Mouse (Mus musculus) liver, embryonic 13.5 days (tissue): ENCODE measurements around the gene Hcls1. TPM values are rescaled to one million over a fixed set of nuclear protein-coding genes. Genes with fewer than 3 reads are reported as not detected.

Experiments
- ATAC-seq: fragments of 200-750 bp; cut with Nextera tagmentation; 2 replicates; pipeline ENCODE4 v1.8.0; 2017; ENCODE audit warnings: low read depth, mild to moderate bottlenecking, moderate number of reproducible peaks, moderate library complexity
- DNase-seq: peaks from one replicate; pipeline ENCODE4 v3.0.0; 2022
- H3K27ac ChIP-seq: fragments of 300-500 bp; sonication (generic); 2 replicates; pipeline ENCODE4 v1.5.1; 2015; ENCODE audit warnings: moderate library complexity, mild to moderate bottlenecking, inconsistent platforms
- H3K27me3 ChIP-seq: fragments of 300-500 bp; sonication (generic); 2 replicates; pipeline ENCODE4 v1.6.1; 2015; ENCODE audit warnings: mild to moderate bottlenecking, inconsistent platforms
- H3K36me3 ChIP-seq: fragments of 300-500 bp; sonication (generic); 2 replicates; pipeline ENCODE4 v1.6.1; 2015; ENCODE audit warnings: mild to moderate bottlenecking, inconsistent platforms
- H3K4me1 ChIP-seq: fragments of 300-500 bp; sonication (generic); replicated peaks from 2 replicates; pipeline ENCODE4 v1.6.1; 2015; ENCODE audit warnings: inconsistent platforms
- H3K4me2 ChIP-seq: fragments of 300-500 bp; sonication (generic); 2 replicates; pipeline ENCODE4 v1.6.1; 2015; ENCODE audit warnings: inconsistent platforms, mild to moderate bottlenecking, moderate library complexity
- H3K4me3 ChIP-seq: fragments of 300-500 bp; sonication (generic); replicated peaks from 2 replicates; pipeline ENCODE4 v1.5.1; 2015; ENCODE audit warnings: mild to moderate bottlenecking, inconsistent platforms
- H3K9ac ChIP-seq: fragments of 300-500 bp; sonication (generic); 2 replicates; pipeline ENCODE4 v1.6.1; 2015; ENCODE audit warnings: mild to moderate bottlenecking, inconsistent platforms
- H3K9me3 ChIP-seq: fragments of 300-500 bp; sonication (generic); replicated peaks from 2 replicates; pipeline ENCODE4 v1.6.1; 2016; ENCODE audit warnings: inconsistent platforms
- WGBS: fragments of 180-500 bp; shearing (Covaris S2); methylation state at CpG from one replicate; pipeline ENCODE4 v1.1.7; 2015; ENCODE audit not compliant: insufficient replicate concordance; 5-methylcytosine and 5-hydroxymethylcytosine counted together
- polyA plus RNA-seq: library from polyadenylated mRNA; unstranded; fragments of >200 nt; fragmentation: Nextera tagmentation; extraction: Ambion mirVana; gene quantifications from 2 replicates; pipeline ENCODE4 v1.2.1, GENCODE M21; 2015

Hcls1 gene
- polyA plus RNA-seq, result 12.3 and 12.6 TPM in 2 replicates

DNA sequence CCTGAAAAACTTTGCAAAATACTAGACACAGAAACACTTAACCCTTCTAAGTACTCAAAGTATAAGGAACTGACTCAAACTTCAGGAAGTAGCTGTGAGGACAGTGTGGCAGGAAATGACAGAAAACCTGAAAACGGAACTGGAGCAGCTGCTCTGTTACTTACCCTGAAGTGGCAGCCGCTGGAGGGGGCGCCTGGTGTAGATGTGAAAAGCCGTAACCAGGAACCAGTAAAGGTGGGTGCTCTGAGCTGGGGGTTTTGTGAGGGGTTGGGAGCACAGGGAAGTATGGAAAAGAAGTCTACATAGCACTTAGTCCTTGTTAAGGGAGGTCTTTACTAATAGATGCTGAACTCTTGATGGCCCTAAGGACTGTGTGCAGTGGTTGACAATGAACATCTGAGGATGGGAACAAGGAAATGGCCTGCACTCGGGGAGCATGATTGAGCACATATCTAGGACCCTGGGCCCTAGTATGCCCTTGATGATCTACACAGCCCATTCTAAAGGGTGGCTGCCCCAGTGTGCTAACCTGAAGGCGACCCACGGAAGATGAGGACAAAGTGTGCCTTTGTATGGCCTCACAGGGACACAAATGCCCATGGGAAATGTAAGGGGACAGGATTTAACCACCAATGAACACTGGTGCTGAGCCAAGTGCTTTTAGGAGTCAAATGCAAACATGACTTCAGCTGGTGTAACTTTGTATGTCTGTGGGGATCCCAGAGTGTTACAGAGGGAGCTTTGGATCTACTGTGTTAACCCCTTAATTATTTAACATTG is at the start of gene Hcls1:
Gene Hcls1 (plus strand): TSS at position 143 of the 780 bp plus-strand sequence.
- peak within 1 kb of the TSS; percentile 58 for H3K27ac ChIP-seq

DNA sequence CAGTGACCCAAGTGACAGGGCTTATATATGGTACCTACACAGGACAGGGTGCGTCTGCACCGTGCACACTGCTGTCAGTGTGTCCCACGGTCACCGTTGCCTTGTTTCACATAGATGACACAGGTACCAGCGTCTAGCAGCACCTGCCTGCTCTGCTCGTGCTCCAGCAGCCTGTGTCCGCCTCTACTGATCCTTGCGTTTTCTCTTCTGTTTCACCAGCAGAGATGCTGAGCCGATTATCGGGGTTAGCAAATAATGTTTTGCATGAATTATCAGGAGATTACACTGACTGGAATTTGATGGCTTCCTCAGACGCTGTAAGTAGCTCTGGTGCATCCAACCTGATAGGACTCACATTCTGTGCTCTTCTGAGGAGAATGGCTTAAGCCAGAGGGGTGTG is 48.9 kb upstream of the Hcls1 start:
- H3K9me3 ChIP-seq, result no peaks in the 10 kb centered on the region
- no peaks in the 10 kb centered on the region for H3K27me3 ChIP-seq
- no peak overlapping the region for H3K27ac ChIP-seq
- H3K36me3 ChIP-seq, result peaks cover 20% of the 10 kb centered on the region
- H3K9ac ChIP-seq, result no peak overlapping the region
- 90% methylated on average over 11 of the region's 11 CpGs for WGBS
- H3K4me3 ChIP-seq, result no peak overlapping the region
- DNase-seq (no peak), ATAC-seq (no peak)
- peaks cover 30% of the 10 kb centered on the region for H3K4me1 ChIP-seq
- H3K4me2 ChIP-seq, result no peak overlapping the region

More for the DNA sequence above, at the start of gene Hcls1:
- no peaks in the 10 kb centered on the region for H3K27me3 ChIP-seq
- H3K4me1 ChIP-seq, result peaks cover 12% of the 10 kb centered on the region
- H3K9me3 ChIP-seq, result no peaks in the 10 kb centered on the region
- peak within 1 kb of the TSS; percentile 44 for H3K4me2 ChIP-seq
- DNase-seq (peak; percentile 18), ATAC-seq (peak; percentile 62)
- H3K36me3 ChIP-seq, result peaks cover 26% of the 10 kb centered on the region
- peak within 1 kb of the TSS; percentile 4; the same call in 1 of the 2 replicates for H3K9ac ChIP-seq
- 22% methylated on average over 7 of the region's 7 CpGs for WGBS
- peak within 1 kb of the TSS; percentile 28 for H3K4me3 ChIP-seq

DNA sequence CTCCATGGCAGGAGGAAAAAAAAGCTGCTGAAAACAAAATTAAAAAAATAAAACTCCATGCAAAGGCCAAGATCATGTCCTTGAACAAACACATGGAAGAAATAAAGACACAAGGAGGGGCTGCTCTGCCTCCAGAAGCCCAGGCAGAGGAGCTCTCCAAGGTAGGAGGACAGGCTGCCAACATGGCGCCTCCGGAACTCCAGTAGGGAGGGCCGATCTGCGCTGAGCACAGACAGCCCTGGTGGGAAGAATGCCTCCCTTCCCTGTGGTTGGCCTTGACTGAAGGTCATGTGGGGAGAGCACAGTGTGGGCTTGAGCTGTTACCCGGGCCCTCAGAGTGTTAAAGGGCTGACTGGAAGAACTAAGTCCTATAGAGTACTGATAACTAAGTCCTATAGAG is 47.2 kb upstream of the Hcls1 start:
- H3K4me2 ChIP-seq, result no peak overlapping the region
- no peaks in the 10 kb centered on the region for H3K27me3 ChIP-seq
- H3K4me3 ChIP-seq, result no peak overlapping the region
- peak overlapping the region; percentile 51; the same call in 1 of the 2 replicates for H3K27ac ChIP-seq
- WGBS, result 83% methylated on average over 5 of the region's 5 CpGs
- peaks cover 29% of the 10 kb centered on the region for H3K36me3 ChIP-seq
- ATAC-seq, result no peak
- DNase-seq, result no peak
- H3K9ac ChIP-seq, result no peak overlapping the region
- no peaks in the 10 kb centered on the region for H3K9me3 ChIP-seq
- H3K4me1 ChIP-seq, result peaks cover 44% of the 10 kb centered on the region

DNA sequence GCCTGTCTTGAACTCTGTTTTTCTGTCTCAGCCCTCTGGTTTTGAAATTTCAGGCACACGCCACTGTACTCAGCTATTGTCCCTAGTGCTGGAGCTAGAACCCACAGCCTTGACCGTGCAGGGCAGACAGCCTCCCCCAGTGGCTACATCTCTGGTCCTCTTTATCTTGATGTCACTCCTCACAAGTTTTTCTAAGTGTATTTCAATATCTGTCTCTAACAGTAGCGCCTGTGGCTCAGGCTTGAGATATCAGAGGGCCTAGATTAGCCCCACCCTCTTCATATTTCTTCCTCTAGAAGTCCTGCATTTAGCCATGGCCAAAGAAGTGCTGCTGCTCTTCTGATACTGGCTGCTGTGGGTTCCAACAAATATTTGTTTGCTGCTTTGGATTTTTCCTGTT is 44.2 kb upstream of the Hcls1 start:
- H3K9me3 ChIP-seq, result no peaks in the 10 kb centered on the region
- H3K9ac ChIP-seq, result peak overlapping the region; percentile 68
- peaks cover 51% of the 10 kb centered on the region for H3K36me3 ChIP-seq
- 18% methylated on average over 3 of the region's 3 CpGs for WGBS
- no peaks in the 10 kb centered on the region for H3K27me3 ChIP-seq
- H3K4me1 ChIP-seq, result peaks cover 66% of the 10 kb centered on the region
- ATAC-seq, result peak; percentile 94
- peak; percentile 79 for DNase-seq
- H3K4me2 ChIP-seq, result peak overlapping the region; percentile 61
- H3K4me3 ChIP-seq, result peak overlapping the region; percentile 6; the same call in 1 of the 2 replicates
- H3K27ac ChIP-seq, result peak overlapping the region; percentile 93

DNA sequence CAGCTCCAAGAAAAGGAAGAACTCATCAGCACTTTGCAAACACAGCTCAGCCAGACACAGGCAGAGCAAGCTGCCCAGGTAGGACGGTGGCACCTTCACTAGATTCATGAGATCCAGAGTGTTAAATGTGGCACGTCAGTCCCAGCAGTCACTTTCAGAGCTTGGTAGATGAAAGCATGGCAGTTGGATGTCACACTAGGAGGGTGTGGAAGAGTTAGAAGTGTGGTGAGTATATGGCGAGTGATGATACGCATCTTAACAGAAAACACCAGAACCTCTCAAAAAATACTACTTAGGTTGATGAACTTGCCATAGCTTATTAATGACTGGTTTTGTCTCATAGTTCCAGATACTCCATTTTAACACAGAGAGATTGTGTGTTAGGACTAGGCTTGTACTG is 43.4 kb upstream of the Hcls1 start:
- no peaks in the 10 kb centered on the region for H3K9me3 ChIP-seq
- DNase-seq, result peak; percentile 29
- peak overlapping the region; percentile 54; the same call in 1 of the 2 replicates for H3K9ac ChIP-seq
- H3K27me3 ChIP-seq, result no peaks in the 10 kb centered on the region
- peaks cover 53% of the 10 kb centered on the region for H3K36me3 ChIP-seq
- H3K4me1 ChIP-seq, result peaks cover 67% of the 10 kb centered on the region
- peak overlapping the region; percentile 93 for H3K27ac ChIP-seq
- WGBS, result 51% methylated on average over 4 of the region's 4 CpGs
- H3K4me3 ChIP-seq, result no peak overlapping the region
- peak overlapping the region; percentile 61 for H3K4me2 ChIP-seq
- ATAC-seq, result peak; percentile 32

DNA sequence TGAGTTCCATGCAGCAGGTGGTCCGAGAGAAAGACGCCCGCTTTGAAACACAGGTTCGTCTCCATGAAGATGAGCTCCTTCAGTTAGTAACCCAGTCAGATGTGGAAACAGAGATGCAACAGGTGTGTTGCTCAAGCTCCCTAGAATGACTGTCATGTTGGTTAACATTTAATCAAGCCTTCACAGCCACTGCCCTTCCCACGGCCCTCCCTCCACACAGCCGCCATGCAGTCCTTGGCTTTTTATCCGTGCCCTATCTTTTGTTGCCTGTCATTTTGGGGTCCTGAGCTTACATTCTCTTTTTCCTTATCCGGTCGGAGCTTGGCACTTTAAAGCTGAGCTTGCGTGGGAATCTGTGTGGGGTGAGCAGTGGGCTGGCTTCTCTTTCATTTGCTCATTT is 41.5 kb upstream of the Hcls1 start:
- Histone ChIP-seq H3K9me3 (no peaks in the 10 kb centered on the region), H3K4me3 (no peak overlapping the region), H3K27ac (peak overlapping the region; percentile 93), H3K4me1 (peaks cover 68% of the 10 kb centered on the region), H3K4me2 (peak overlapping the region; percentile 48), H3K36me3 (peaks cover 59% of the 10 kb centered on the region), H3K9ac (peak overlapping the region; percentile 54), H3K27me3 (no peaks in the 10 kb centered on the region)
- 56% methylated on average over 10 of the region's 10 CpGs for WGBS
- DNase-seq (peak; percentile 42), ATAC-seq (peak; percentile 59)

DNA sequence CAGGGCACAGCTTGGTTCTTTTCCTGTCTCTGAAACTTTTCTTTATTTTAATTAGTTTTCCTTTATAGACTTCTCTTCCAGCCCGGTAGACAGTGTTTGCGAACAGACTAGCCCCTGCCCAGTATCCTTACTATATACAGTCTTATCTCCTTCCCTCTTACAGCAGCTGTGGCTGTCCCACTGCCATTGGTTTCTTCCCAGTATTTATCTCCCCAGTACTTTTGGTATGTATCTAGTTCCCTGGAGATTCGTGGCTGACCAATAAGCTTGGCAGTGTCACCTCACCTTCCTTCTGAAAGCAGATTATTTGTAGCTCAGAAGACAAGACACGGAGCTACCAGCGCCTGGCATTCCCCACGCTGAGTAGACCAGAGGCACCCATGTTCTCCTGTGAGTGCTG is 38.1 kb upstream of the Hcls1 start:
- WGBS, result 69% methylated on average over 6 of the region's 6 CpGs
- Histone ChIP-seq H3K4me3 (no peak overlapping the region), H3K4me2 (no peak overlapping the region), H3K27me3 (no peaks in the 10 kb centered on the region), H3K36me3 (peaks cover 72% of the 10 kb centered on the region), H3K9me3 (no peaks in the 10 kb centered on the region), H3K4me1 (peaks cover 40% of the 10 kb centered on the region), H3K27ac (peak overlapping the region; percentile 35), H3K9ac (peak overlapping the region; percentile 15; the same call in 1 of the 2 replicates)
- DNase-seq, result no peak
- peak; percentile 65 for ATAC-seq

DNA sequence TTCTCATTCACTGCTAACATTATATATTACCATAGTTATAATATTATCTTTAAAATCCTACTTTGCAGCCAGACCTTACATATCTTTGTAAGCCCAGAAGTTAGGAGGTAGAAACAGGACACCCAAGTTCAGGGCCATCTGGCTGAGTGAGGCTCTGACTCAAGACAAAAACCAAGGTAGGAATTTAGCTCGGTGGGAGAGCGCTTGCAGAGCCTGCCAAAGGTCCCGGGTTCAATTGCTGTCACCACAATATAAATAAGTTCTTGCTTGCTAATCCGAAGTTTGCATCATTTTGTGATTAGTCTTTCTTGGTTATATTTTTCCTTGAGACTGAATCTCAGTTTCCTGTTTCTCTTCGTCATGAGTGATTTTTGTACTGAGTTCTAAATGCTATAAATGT is 31.6 kb upstream of the Hcls1 start:
- 85% methylated on average over 5 of the region's 5 CpGs for WGBS

DNA sequence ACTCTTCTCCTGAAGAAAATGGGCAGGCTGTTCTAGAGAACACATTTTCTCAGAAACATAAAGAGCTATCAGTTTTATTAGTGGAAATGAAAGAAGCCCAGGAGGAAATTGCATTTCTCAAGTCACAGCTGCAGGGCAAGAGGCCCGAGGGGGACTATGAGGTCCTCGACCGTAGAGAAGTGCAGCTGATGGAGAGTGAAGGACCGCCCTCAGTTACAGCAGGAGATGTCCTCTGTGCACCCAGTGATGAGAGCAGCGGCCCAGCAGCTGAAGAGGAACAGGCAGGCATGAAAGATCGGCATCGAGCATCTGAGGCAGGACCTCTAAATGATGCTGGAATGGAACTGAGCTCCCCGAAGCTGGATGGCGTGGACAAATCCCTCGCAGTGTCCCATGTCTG is 22.9 kb upstream of the Hcls1 start:
- no peak overlapping the region for H3K9ac ChIP-seq
- H3K4me1 ChIP-seq, result no peaks in the 10 kb centered on the region
- no peaks in the 10 kb centered on the region for H3K9me3 ChIP-seq
- H3K36me3 ChIP-seq, result peaks cover 66% of the 10 kb centered on the region
- H3K4me3 ChIP-seq, result no peak overlapping the region
- DNase-seq (no peak), ATAC-seq (no peak)
- no peaks in the 10 kb centered on the region for H3K27me3 ChIP-seq
- WGBS, result 86% methylated on average over 10 of the region's 10 CpGs
- H3K4me2 ChIP-seq, result no peak overlapping the region
- H3K27ac ChIP-seq, result no peak overlapping the region

More for the DNA sequence above, 31.6 kb upstream of the Hcls1 start:
- H3K4me3 ChIP-seq, result no peak overlapping the region
- DNase-seq (no peak), ATAC-seq (no peak)
- no peaks in the 10 kb centered on the region for H3K27me3 ChIP-seq
- no peak overlapping the region for H3K4me2 ChIP-seq
- H3K9ac ChIP-seq, result no peak overlapping the region
- H3K36me3 ChIP-seq, result peaks cover 55% of the 10 kb centered on the region
- no peaks in the 10 kb centered on the region for H3K4me1 ChIP-seq
- no peaks in the 10 kb centered on the region for H3K9me3 ChIP-seq
- H3K27ac ChIP-seq, result no peak overlapping the region

DNA sequence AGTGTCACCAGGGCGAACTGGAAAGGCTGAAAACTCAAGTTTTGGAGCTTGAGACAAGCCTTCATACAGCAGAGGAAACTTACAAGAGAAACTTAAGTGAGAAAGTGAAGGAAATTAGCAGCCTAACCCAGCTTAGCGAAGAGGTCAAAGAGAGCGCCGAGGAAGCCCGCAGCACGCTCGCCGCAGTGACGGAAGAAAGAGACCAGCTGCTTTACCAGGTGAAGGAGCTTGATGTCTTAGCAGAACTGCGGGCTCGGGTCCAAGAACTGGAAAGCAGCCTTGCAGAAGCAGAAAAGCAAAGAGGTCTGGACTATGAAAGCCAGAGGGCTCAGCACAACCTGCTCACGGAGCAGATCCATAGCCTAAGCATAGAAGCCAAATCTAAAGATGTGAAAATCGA is 22.5 kb upstream of the Hcls1 start:
- H3K4me3 ChIP-seq, result no peak overlapping the region
- H3K4me1 ChIP-seq, result no peaks in the 10 kb centered on the region
- no peak overlapping the region for H3K9ac ChIP-seq
- DNase-seq (no peak), ATAC-seq (no peak)
- no peak overlapping the region for H3K4me2 ChIP-seq
- H3K27me3 ChIP-seq, result no peaks in the 10 kb centered on the region
- whole genome bisulfite sequencing, result 85% methylated on average over 13 of the region's 13 CpGs
- H3K9me3 ChIP-seq, result no peaks in the 10 kb centered on the region
- H3K36me3 ChIP-seq, result peaks cover 66% of the 10 kb centered on the region
- H3K27ac ChIP-seq, result no peak overlapping the region

DNA sequence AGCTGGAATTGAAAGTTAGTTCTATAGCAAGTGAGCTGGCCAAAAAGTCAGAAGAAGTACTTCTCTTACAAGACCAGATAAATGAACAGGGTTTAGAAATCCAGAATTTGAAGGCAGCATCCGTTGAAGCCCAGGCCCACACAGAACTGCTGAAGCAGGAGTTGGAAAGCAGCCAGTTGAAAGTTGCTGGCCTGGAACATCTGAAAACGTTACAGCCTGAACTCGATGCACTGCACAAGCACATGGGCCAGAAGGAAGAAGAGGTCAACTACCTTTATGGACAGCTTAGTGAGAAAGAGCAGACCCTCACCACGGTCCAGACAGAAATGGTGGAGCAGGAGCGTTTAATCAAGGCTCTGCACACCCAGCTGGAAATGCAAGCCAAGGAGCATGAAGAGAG is 20.6 kb upstream of the Hcls1 start:
- no peak overlapping the region for H3K27ac ChIP-seq
- peaks cover 69% of the 10 kb centered on the region for H3K36me3 ChIP-seq

DNA sequence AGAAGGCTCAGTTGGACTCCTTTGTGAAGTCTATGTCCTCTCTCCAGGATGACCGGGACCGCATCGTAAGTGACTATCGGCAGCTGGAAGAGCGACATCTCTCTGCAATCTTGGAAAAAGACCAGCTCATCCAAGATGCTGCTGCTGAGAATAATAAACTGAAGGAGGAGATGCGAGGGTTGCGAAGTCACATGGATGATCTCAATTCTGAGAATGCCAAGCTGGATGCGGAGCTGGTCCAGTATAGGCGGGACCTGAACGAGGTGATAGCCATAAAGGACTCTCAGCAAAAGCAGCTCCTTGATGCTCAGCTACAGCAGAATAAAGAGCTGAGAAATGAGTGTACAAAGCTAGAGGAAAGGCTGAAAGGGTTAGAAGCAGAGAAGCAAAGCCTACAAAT is 16.3 kb upstream of the Hcls1 start:
- 90% methylated on average over 10 of the region's 10 CpGs for WGBS
- H3K4me3 ChIP-seq, result no peak overlapping the region
- H3K4me2 ChIP-seq, result no peak overlapping the region
- H3K9me3 ChIP-seq, result no peaks in the 10 kb centered on the region
- ATAC-seq (no peak), DNase-seq (no peak)
- no peaks in the 10 kb centered on the region for H3K4me1 ChIP-seq
- H3K36me3 ChIP-seq, result peaks cover 58% of the 10 kb centered on the region
- H3K9ac ChIP-seq, result no peak overlapping the region
- H3K27ac ChIP-seq, result no peak overlapping the region
- no peaks in the 10 kb centered on the region for H3K27me3 ChIP-seq

More for the DNA sequence above, 20.6 kb upstream of the Hcls1 start:
- Histone ChIP-seq H3K4me3 (no peak overlapping the region), H3K4me1 (no peaks in the 10 kb centered on the region), H3K27me3 (no peaks in the 10 kb centered on the region), H3K9me3 (no peaks in the 10 kb centered on the region), H3K4me2 (no peak overlapping the region), H3K9ac (no peak overlapping the region)
- no peak for DNase-seq
- 82% methylated on average over 5 of the region's 5 CpGs for whole genome bisulfite sequencing
- ATAC-seq, result no peak
